Mouse (Mus musculus) right cerebral cortex, postnatal 10 days (tissue): ENCODE results near the gene Slc28a2.
"Not testable (repeated sequence)": the region's sequence is repeated elsewhere in the genome, so short reads cannot be mapped to it uniquely, and the experiment has no call there.

Experiments used
- DNase-seq, 2 experiments: peaks; one replicate each; pipeline ENCODE4 v3.0.0; 2021; ENCODE audit warnings: low spot score in 2 of 2

Gene Slc28a2

DNA sequence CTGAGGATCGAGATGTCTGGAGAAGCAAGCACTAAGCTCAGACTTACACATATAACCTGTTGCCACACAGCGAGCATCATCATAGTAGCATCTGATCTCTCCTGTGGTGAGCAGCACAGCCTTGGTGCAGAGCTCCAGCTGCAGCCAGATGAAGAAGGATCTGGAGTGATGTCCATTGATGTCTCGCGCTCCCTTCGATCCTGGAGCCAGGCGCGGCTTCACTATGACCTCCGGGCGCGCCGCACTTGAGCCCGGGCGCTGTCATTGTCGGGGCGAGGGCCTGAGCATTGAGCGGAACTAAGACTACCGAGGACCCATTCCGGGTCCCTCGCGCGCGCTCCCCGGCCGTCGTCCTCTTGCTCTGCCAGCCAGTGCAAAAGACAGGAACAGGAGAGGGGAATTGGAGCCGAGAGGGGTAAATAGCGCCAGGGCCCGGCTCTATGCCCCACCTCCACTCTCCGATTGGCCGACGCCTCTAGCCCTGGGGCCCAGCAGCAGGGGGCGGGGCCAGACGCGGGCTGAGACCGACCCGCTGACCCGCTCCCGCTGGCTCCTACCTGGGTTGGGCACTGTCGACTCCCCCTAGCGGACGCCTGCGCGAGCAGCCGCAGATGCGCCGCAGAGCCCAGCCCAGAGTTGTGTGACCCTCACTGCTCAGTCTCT is 41.2 kb downstream of the Slc28a2 start:
- DNase-seq: peak; percentile 89 to 90

GRCm38 (mm10) chr2:122469221-122469620 is 42.9 kb downstream of the Slc28a2 start:
- no peak for DNase-seq

GRCm38 (mm10) chr2:122476585-122476984 is 50.3 kb downstream of the Slc28a2 start:
- no peak for DNase-seq

DNA sequence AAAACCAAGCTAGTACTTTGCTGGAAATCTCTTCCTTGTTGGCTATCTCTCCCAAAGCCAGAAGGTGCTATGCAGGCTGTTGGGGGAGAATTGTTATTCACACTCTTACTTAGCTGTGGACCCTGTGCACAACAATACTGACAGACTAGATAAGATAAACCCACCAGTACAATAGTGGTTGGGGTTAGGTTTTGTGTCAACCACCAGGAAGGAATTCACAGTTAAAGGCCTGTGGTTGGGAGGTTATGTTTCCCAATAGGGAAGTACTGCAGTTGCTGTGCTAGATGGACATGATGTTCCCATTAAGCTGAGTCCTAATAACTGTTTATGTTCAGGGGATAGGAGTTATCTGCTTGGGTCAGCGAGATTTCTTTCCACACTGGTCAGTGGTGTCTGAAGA is 57.5 kb downstream of the Slc28a2 start:
- DNase-seq: not testable (repeated sequence)

DNA sequence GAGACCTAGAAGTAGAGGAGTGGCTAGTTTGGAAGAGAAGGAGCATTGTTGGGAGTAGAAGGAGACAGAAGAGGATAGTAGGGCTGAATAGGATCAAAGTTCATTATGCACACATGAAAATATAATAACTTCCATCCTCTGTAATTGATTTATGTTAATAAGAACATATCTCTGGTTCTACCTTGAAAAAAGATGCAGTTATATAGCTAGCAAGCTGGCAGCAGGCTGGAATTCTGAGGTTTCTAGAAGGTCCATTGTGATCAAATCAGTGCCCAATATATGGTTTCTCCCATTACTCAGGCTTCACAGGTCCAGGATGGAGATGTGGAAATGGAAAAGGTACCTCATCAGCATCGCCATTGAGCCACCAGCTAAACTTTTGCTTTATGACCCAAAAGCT is 58.4 kb downstream of the Slc28a2 start, which contains the start of gene Gm14085:
TSS of gene Gm14085 (plus strand) at position 301 of the 400 bp plus-strand sequence.
- DNase-seq: no peak

DNA sequence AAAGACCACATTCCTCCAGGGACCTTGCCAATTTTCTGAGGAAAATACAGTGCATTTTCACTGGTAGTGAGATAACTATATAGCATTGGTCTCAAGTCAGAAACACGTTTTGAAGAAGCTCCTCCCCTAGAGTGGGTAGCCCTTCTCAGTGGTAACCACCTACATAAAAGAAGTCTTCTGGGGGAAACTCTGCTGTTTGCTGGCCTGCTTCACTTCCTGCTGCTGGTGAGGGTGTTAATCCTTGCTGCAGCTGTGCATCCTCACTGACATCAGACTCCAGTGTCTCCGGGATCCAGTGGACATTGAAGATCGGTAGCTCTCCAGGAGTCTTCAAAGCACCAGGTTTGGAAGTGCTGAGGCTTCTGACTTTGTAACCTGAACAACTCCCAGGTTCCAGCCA is 59.4 kb downstream of the Slc28a2 start:
- DNase-seq: not testable (repeated sequence)

GRCm38 (mm10) chr2:122486122-122486521 is 59.8 kb downstream of the Slc28a2 start:
- DNase-seq: not testable (repeated sequence)

DNA sequence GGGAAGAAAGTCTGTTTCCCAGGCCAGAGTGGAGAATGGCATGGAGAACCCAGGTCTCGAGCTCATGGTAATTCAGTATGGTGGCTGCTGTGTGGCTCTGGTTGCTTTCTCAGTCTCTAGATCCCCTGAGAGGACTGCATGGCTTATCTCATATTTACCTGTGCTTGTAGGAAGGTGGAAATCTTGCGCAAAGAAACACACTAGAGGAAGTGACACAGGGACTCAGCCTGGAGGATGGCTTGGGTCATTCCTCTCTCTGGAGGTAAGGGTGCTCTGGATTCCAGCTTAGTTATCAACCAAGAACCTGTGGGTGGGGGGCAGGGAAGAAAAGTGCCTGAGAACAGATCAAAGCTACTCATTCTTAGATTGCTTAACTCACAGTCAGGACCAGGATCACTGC is 60.4 kb downstream of the Slc28a2 start:
- DNase-seq: no peak
